Mouse (Mus musculus) forebrain, embryonic 14.5 days (tissue): ENCODE data around the gene Krtdap. TPM values are rescaled to one million over a fixed set of nuclear protein-coding genes. Genes with fewer than 3 reads are reported as not detected.

Source experiments
- ATAC-seq: fragments of 200-750 bp; cut with Nextera tagmentation; 2 replicates; pipeline ENCODE4 v1.8.0; 2017; ENCODE audit warnings: mild to moderate bottlenecking, moderate library complexity
- DNase-seq: peaks from one replicate; pipeline ENCODE4 v3.0.0-alpha.2; 2015; ENCODE audit warnings: low spot score
- H3K27ac ChIP-seq: fragments of 300-500 bp; sonication (generic); 2 replicates; pipeline ENCODE4 v1.5.1; 2014; ENCODE audit warnings: low read depth, mild to moderate bottlenecking, control low read depth, low read length, moderate library complexity
- H3K27me3 ChIP-seq: fragments of 300-500 bp; sonication (generic); replicated peaks from 2 replicates; pipeline ENCODE4 v1.6.1; 2014; ENCODE audit warnings: low read length, control low read depth, mixed read lengths; ENCODE audit not compliant: control insufficient read depth, insufficient read depth
- H3K36me3 ChIP-seq: fragments of 300-500 bp; sonication (generic); 2 replicates; pipeline ENCODE4 v1.6.1; 2014; ENCODE audit warnings: low read length, control low read depth; ENCODE audit not compliant: control insufficient read depth, insufficient read depth
- H3K4me1 ChIP-seq: fragments of 300-500 bp; sonication (generic); 2 replicates; pipeline ENCODE4 v1.6.1; 2014; ENCODE audit warnings: antibody characterized with exemption, low read length, control low read depth; ENCODE audit not compliant: control insufficient read depth, insufficient read depth
- H3K4me2 ChIP-seq: fragments of 300-500 bp; sonication (generic); 2 replicates; pipeline ENCODE4 v1.6.1; 2014; ENCODE audit warnings: mild to moderate bottlenecking, control low read depth, low read length
- H3K4me3 ChIP-seq: fragments of 300-500 bp; sonication (generic); 2 replicates; pipeline ENCODE4 v1.5.1; 2014; ENCODE audit warnings: low read depth, low read length, control low read depth
- H3K9ac ChIP-seq: fragments of 300-500 bp; sonication (generic); 2 replicates; pipeline ENCODE4 v1.6.1; 2014; ENCODE audit warnings: mild to moderate bottlenecking, low read length, control low read depth, moderate library complexity
- H3K9me3 ChIP-seq: fragments of 300-500 bp; sonication (generic); replicated peaks from 2 replicates; pipeline ENCODE4 v1.6.1; 2016; ENCODE audit warnings: low read length, control low read depth, mixed read lengths; ENCODE audit not compliant: control insufficient read depth
- WGBS: fragments of 180-500 bp; shearing (Covaris S2); extraction: QIAGEN DNeasy Blood & Tissue Kit; methylation state at CpG from one replicate; pipeline ENCODE4 v1.1.7; 2014; 5-methylcytosine and 5-hydroxymethylcytosine counted together
- polyA plus RNA-seq: library from polyadenylated mRNA; unstranded; fragments of >200 nt; fragmentation: Nextera tagmentation; extraction: Ambion mirVana; gene quantifications from 2 replicates; pipeline ENCODE4 v1.2.1, GENCODE M21; 2014

The Krtdap gene
- polyA plus RNA-seq, 1 experiment from 2014 or later, result not detected

GRCm38 (mm10) chr7:30758853-30759252 is 28.8 kb upstream of the Krtdap start:
- H3K4me1 ChIP-seq, result no peaks in the 10 kb centered on the region
- no peaks in the 10 kb centered on the region for H3K9me3 ChIP-seq
- H3K4me3 ChIP-seq, result no peak overlapping the region
- peak; percentile 33 for DNase-seq
- 33% methylated on average over 4 of the region's 4 CpGs for WGBS
- H3K36me3 ChIP-seq, result peaks cover 11% of the 10 kb centered on the region; the same call in 1 of the 2 replicates
- H3K9ac ChIP-seq, result no peak overlapping the region
- H3K27me3 ChIP-seq, result no peaks in the 10 kb centered on the region
- no peak overlapping the region for H3K27ac ChIP-seq
- H3K4me2 ChIP-seq, result no peak overlapping the region
- ATAC-seq, result no peak

- no peaks in the 10 kb centered on the region for H3K9me3 ChIP-seq
- no peak for ATAC-seq
- H3K9ac ChIP-seq, result no peak overlapping the region
- WGBS, result 77% methylated on average over 4 of the region's 4 CpGs
- H3K27ac ChIP-seq, result no peak overlapping the region
- H3K4me2 ChIP-seq, result no peak overlapping the region
- no peaks in the 10 kb centered on the region for H3K36me3 ChIP-seq
- no peak overlapping the region for H3K4me3 ChIP-seq
- H3K27me3 ChIP-seq, result no peaks in the 10 kb centered on the region
- DNase-seq, result no peak
- H3K4me1 ChIP-seq, result no peaks in the 10 kb centered on the region
These were observed 25.8 kb upstream of the Krtdap start for GRCm38 (mm10) chr7:30761769-30762352.

DNA sequence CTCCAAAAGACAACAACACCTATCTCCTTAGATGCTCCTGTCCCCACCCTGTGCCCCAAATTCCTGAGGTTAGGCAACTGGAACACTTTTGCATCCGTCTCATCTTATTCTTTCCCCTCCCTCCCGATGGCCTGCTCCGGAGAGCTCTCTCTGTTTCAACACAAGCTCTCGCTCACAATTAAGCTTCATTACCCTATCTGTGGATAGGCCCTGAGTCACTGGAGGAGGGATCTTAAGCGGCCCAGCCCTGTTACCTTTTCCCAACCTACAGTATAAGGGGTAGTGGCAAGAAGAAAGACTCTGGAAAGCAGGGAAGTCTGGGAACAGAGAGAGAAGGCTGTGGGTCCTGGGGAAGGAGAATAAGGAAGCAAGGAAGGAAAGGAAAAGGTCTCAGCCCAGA is 24.2 kb upstream of the Krtdap start, which contains the start of gene Dmkn:
Dmkn (plus strand) TSS at position 301 of the 400 bp plus-strand sequence.
- Histone ChIP-seq H3K27me3 (no peaks in the 10 kb centered on the region), H3K4me1 (no peaks in the 10 kb centered on the region), H3K27ac (no peak within 1 kb of the TSS), H3K36me3 (no peaks in the 10 kb centered on the region), H3K9me3 (no peaks in the 10 kb centered on the region), H3K4me2 (no peak within 1 kb of the TSS), H3K9ac (no peak within 1 kb of the TSS), H3K4me3 (no peak within 1 kb of the TSS)
- DNase-seq (no peak), ATAC-seq (no peak)
- 39% methylated on average over 5 of the region's 5 CpGs for WGBS

DNA sequence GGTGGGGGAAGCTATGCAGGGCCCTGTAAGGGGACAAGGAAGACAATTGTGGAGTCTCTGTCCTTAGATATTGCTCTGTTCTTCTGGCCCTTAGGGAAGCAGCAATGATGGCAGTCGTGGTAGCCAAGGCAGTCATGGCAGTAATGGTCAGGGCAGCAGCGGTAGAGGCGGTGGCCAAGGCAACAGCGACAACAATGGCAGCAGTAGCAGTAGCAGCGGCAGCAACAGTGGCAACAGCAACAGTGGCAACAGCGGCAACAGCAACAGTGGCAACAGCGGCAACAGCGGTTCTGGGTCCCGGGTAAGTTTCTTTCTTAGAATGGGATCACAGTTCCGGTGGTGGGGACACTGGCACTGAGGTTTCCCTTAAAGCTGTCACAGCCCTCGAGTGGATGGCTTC is 22.5 kb upstream of the Krtdap start:
- Histone ChIP-seq H3K27me3 (no peaks in the 10 kb centered on the region), H3K27ac (no peak overlapping the region), H3K9ac (no peak overlapping the region), H3K9me3 (no peaks in the 10 kb centered on the region), H3K4me3 (no peak overlapping the region), H3K4me2 (no peak overlapping the region), H3K4me1 (no peaks in the 10 kb centered on the region), H3K36me3 (no peaks in the 10 kb centered on the region)
- 48% methylated on average over 11 of the region's 11 CpGs for WGBS
- no peak for DNase-seq
- ATAC-seq, result no peak

GRCm38 (mm10) chr7:30766408-30766807 is 21.3 kb upstream of the Krtdap start:
- WGBS, result 80% methylated on average over 4 of the region's 4 CpGs

GRCm38 (mm10) chr7:30769236-30769635 is 18.5 kb upstream of the Krtdap start:
- Histone ChIP-seq H3K9ac (no peak overlapping the region), H3K27me3 (no peaks in the 10 kb centered on the region), H3K4me2 (no peak overlapping the region), H3K4me1 (no peaks in the 10 kb centered on the region), H3K27ac (no peak overlapping the region), H3K36me3 (no peaks in the 10 kb centered on the region), H3K9me3 (0 out of 2 replicates have a peak, but pooled peaks cover 4% of the 10 kb centered on the region), H3K4me3 (no peak overlapping the region)
- DNase-seq (no peak), ATAC-seq (no peak)
- WGBS, result 28% methylated on average over 9 of the region's 9 CpGs

More at GRCm38 (mm10) chr7:30766408-30766807, 21.3 kb upstream of the Krtdap start:
- Histone ChIP-seq H3K9ac (no peak overlapping the region), H3K4me2 (no peak overlapping the region), H3K27me3 (no peaks in the 10 kb centered on the region), H3K27ac (no peak overlapping the region), H3K9me3 (0 out of 2 replicates have a peak, but pooled peaks cover 3% of the 10 kb centered on the region), H3K4me3 (no peak overlapping the region), H3K4me1 (no peaks in the 10 kb centered on the region), H3K36me3 (no peaks in the 10 kb centered on the region)
- DNase-seq, result no peak
- no peak for ATAC-seq

GRCm38 (mm10) chr7:30776104-30776503 is 11.6 kb upstream of the Krtdap start:
- H3K27me3 ChIP-seq, result no peaks in the 10 kb centered on the region
- DNase-seq (no peak), ATAC-seq (no peak)
- no peaks in the 10 kb centered on the region for H3K36me3 ChIP-seq
- H3K4me2 ChIP-seq, result no peak overlapping the region
- H3K9ac ChIP-seq, result no peak overlapping the region
- no peak overlapping the region for H3K4me3 ChIP-seq
- WGBS, result 93% methylated on average over 9 of the region's 9 CpGs
- no peaks in the 10 kb centered on the region for H3K4me1 ChIP-seq
- 0 out of 2 replicates have a peak, but pooled peaks cover 4% of the 10 kb centered on the region for H3K9me3 ChIP-seq
- H3K27ac ChIP-seq, result no peak overlapping the region

GRCm38 (mm10) chr7:30777081-30777579 is 10.6 kb upstream of the Krtdap start:
- H3K27ac ChIP-seq, result no peak overlapping the region
- 40% methylated on average over 7 of the region's 7 CpGs for WGBS
- H3K4me2 ChIP-seq, result no peak overlapping the region
- no peaks in the 10 kb centered on the region for H3K4me1 ChIP-seq
- no peaks in the 10 kb centered on the region for H3K9me3 ChIP-seq
- no peaks in the 10 kb centered on the region for H3K36me3 ChIP-seq
- ATAC-seq (no peak), DNase-seq (no peak)
- no peak overlapping the region for H3K4me3 ChIP-seq
- H3K27me3 ChIP-seq, result no peaks in the 10 kb centered on the region
- H3K9ac ChIP-seq, result no peak overlapping the region

GRCm38 (mm10) chr7:30777911-30778310 is 9.8 kb upstream of the Krtdap start:
- H3K4me2 ChIP-seq, result no peak overlapping the region
- no peak overlapping the region for H3K4me3 ChIP-seq
- H3K9me3 ChIP-seq, result no peaks in the 10 kb centered on the region
- H3K27ac ChIP-seq, result no peak overlapping the region
- no peak for DNase-seq
- H3K9ac ChIP-seq, result no peak overlapping the region
- no peaks in the 10 kb centered on the region for H3K36me3 ChIP-seq
- H3K27me3 ChIP-seq, result no peaks in the 10 kb centered on the region
- 59% methylated on average over 1 of the region's 1 CpGs for WGBS
- H3K4me1 ChIP-seq, result no peaks in the 10 kb centered on the region
- ATAC-seq, result no peak
